Mouse (Mus musculus): ENCODE measurements around the gene Cfap298.
A peak's percentile ranks its signal among the peaks of the same experiment; 100 is the strongest.

The Cfap298 gene

GRCm38 (mm10) chr16:90934687-90935328, at the start of gene Cfap298:
Cfap298 (minus strand) TSS chr16:90935114.
- peak; percentile 96 for DNase-seq

GRCm38 (mm10) chr16:90971004-90971403, 36.1 kb upstream of the Cfap298 start:
- DNase-seq: no peak

GRCm38 (mm10) chr16:90966241-90966640, 31.3 kb upstream of the Cfap298 start:
- peak in 1 of 2 experiments; percentile 18 for DNase-seq

GRCm38 (mm10) chr16:90964302-90964701, 29.4 kb upstream of the Cfap298 start:
- DNase-seq: no peak

GRCm38 (mm10) chr16:90963866-90964265, 29.0 kb upstream of the Cfap298 start:
- no peak for DNase-seq

GRCm38 (mm10) chr16:90963231-90963630, 28.3 kb upstream of the Cfap298 start:
- no peak for DNase-seq

GRCm38 (mm10) chr16:90958301-90959085, 23.6 kb upstream of the Cfap298 start:
- DNase-seq: no peak

- DNase-seq: no peak
These were observed 20.6 kb upstream of the Cfap298 start for GRCm38 (mm10) chr16:90955494-90955893.

- DNase-seq: peak in 1 of 2 experiments; percentile 24
These were observed 18.9 kb upstream of the Cfap298 start for GRCm38 (mm10) chr16:90953770-90954169.

- no peak for DNase-seq
These were observed 18.2 kb upstream of the Cfap298 start for GRCm38 (mm10) chr16:90953147-90953546.

GRCm38 (mm10) chr16:90950354-90950963, 15.5 kb upstream of the Cfap298 start:
- DNase-seq: no peak

- no peak for DNase-seq
These were observed 12.1 kb upstream of the Cfap298 start for GRCm38 (mm10) chr16:90946977-90947376.

- no peak for DNase-seq
These were observed 6.3 kb upstream of the Cfap298 start for GRCm38 (mm10) chr16:90941246-90941645.

GRCm38 (mm10) chr16:90934193-90934686, 674 bp downstream of the Cfap298 start:
- peak; percentile 80 to 81 for DNase-seq

- no peak for DNase-seq
These were observed 1.3 kb downstream of the Cfap298 start for GRCm38 (mm10) chr16:90933534-90934176.

GRCm38 (mm10) chr16:90927446-90927845, 7.5 kb downstream of the Cfap298 start:
- no peak for DNase-seq

- DNase-seq: peak; percentile 89
These were observed 9.5 kb downstream of the Cfap298 start for GRCm38 (mm10) chr16:90925461-90925860.

GRCm38 (mm10) chr16:90924606-90925370, 10.1 kb downstream of the Cfap298 start:
- no peak for DNase-seq

- peak; percentile 91 to 95 for DNase-seq
These were observed 13.3 kb downstream of the Cfap298 start for GRCm38 (mm10) chr16:90921471-90922159.

- no peak for DNase-seq
These were observed 17.8 kb downstream of the Cfap298 start for GRCm38 (mm10) chr16:90917156-90917555.

GRCm38 (mm10) chr16:90916040-90916481, 18.9 kb downstream of the Cfap298 start:
- DNase-seq: no peak
